Mouse (Mus musculus): ENCODE data around the gene Rbm4. TPM values are rescaled to one million over a fixed set of nuclear protein-coding genes. Genes with fewer than 3 reads are reported as not detected.

Gene Rbm4
- total and polyA plus RNA-seq, 3 experiments: 39.2 to 46.3 (median 39.4) TPM

DNA sequence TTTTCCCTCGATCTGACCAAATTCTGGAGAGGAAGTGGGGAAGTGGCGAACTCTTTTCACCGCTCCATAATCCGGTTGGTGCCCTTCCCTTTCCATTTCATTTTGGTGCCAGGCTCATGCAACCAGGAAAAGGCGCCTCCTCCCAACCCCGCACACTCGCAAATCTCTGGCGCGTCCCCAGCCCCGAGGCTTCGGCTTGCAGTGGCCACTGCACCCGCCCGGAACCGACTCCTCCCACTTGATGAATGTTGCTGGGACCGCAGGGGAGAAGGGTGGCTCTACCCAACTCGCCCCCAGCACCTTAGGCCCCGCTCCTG, 17.0 kb upstream of the Rbm4 start:
- intact Hi-C loops (cut with DNase I): loop anchor here (2.0 kb wide), 2 partner anchors 28 to 54 kb away; partner anchors contain the start of genes Ccdc87, Ccs and Rbm4b
- Histone ChIP-seq H3K36me3 (ENCODE audit: control insufficient read depth, insufficient read depth, low read length) (peaks cover 19% of the 10 kb centered on the region), H3K27ac (peak overlapping the region; percentile 80), H3K4me3 (peak overlapping the region; percentile 86), H3K79me2 (replicated peaks; ENCODE audit: control insufficient read depth, insufficient read depth, low read length) (peaks cover 7% of the 10 kb centered on the region; the same call in 1 of the 2 replicates), H3K4me1 (ENCODE audit: control insufficient read depth, insufficient read depth, low read length) (peaks cover 4% of the 10 kb centered on the region), H3K9ac (ENCODE audit: low read depth, low read length) (peak overlapping the region; percentile 84), H3K27me3 (ENCODE audit: control insufficient read depth, insufficient read depth, low read length) (no peaks in the 10 kb centered on the region)
- no peak for DNase-seq
- TF ChIP-seq EP300 (IDR thresholded peaks at IDR 0.05; ENCODE audit: insufficient read depth, low read depth, low read length) (no peak), POLR2A (IDR thresholded peaks at IDR 0.05; ENCODE audit: insufficient read depth, low read depth, low read length) (no peak), CTCF (IDR thresholded peaks at IDR 0.05) (no peak)
- under 1% methylated on average over 17 of the region's 17 CpGs for WGBS

DNA sequence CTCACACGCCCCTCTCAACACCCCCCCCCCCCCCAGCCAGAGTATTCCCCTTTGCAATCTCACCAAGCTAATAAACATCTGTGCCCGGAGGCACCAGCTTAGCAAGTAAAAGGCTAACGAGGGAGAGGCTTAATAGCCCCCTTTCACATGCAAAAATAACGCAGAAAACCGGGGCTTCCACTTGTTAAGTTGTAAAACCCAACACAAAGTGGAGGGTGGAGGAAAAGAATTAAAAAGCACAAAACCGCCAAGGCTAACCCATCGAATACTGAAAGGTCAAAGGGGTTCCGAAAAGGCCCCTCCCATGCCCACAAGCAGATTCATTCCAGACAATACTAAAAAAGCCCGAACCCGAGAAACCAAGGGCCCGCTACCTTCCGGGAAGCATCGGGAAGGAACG, 16.6 kb upstream of the Rbm4 start:
- H3K79me2 ChIP-seq (replicated peaks; ENCODE audit: control insufficient read depth, insufficient read depth, low read length): peaks cover 7% of the 10 kb centered on the region; the same call in 1 of the 2 replicates
- WGBS: under 1% methylated on average over 14 of the region's 14 CpGs
- peak overlapping the region; percentile 84 for H3K9ac ChIP-seq (ENCODE audit: low read depth, low read length)
- peaks cover 20% of the 10 kb centered on the region for H3K36me3 ChIP-seq (ENCODE audit: control insufficient read depth, insufficient read depth, low read length)
- no peak for DNase-seq
- H3K27ac ChIP-seq: peak overlapping the region; percentile 80
- H3K27me3 ChIP-seq (ENCODE audit: control insufficient read depth, insufficient read depth, low read length): no peaks in the 10 kb centered on the region
- peaks cover 4% of the 10 kb centered on the region for H3K4me1 ChIP-seq (ENCODE audit: control insufficient read depth, insufficient read depth, low read length)
- H3K4me3 ChIP-seq: peak overlapping the region; percentile 86
- TF ChIP-seq POLR2A (IDR thresholded peaks at IDR 0.05; ENCODE audit: insufficient read depth, low read depth, low read length) (no peak), CTCF (IDR thresholded peaks at IDR 0.05) (no peak), EP300 (IDR thresholded peaks at IDR 0.05; ENCODE audit: insufficient read depth, low read depth, low read length) (no peak)
- intact Hi-C loops (cut with DNase I): loop anchor here (2.0 kb wide), 2 partner anchors 28 to 54 kb away; partner anchors contain the start of genes Ccdc87, Ccs and Rbm4b

- H3K79me2 ChIP-seq (replicated peaks; ENCODE audit: control insufficient read depth, insufficient read depth, low read length): peaks cover 25% of the 10 kb centered on the region
- 76% methylated on average over 10 of the region's 10 CpGs for WGBS
- no peak for DNase-seq
- no peak for TF ChIP-seq POLR2A (IDR thresholded peaks at IDR 0.05; ENCODE audit: insufficient read depth, low read depth, low read length)
- TF ChIP-seq EP300 (IDR thresholded peaks at IDR 0.05; ENCODE audit: insufficient read depth, low read depth, low read length): no peak
- TF ChIP-seq CTCF (IDR thresholded peaks at IDR 0.05): no peak
- no peak overlapping the region for H3K4me3 ChIP-seq
- no peaks in the 10 kb centered on the region for H3K27me3 ChIP-seq (ENCODE audit: control insufficient read depth, insufficient read depth, low read length)
- no peak overlapping the region for H3K27ac ChIP-seq
- H3K9ac ChIP-seq (ENCODE audit: low read depth, low read length): no peak overlapping the region
- H3K36me3 ChIP-seq (ENCODE audit: control insufficient read depth, insufficient read depth, low read length): peaks cover 16% of the 10 kb centered on the region
- H3K4me1 ChIP-seq (ENCODE audit: control insufficient read depth, insufficient read depth, low read length): peaks cover 6% of the 10 kb centered on the region
- intact Hi-C loops (cut with DNase I): loop anchor here (2.0 kb wide), 1 partner anchor 14 kb away; no protein-coding TSS in a partner anchor
Observed at GRCm38 (mm10) chr19:4803283-4803682, 9.6 kb upstream of the Rbm4 start.

DNA sequence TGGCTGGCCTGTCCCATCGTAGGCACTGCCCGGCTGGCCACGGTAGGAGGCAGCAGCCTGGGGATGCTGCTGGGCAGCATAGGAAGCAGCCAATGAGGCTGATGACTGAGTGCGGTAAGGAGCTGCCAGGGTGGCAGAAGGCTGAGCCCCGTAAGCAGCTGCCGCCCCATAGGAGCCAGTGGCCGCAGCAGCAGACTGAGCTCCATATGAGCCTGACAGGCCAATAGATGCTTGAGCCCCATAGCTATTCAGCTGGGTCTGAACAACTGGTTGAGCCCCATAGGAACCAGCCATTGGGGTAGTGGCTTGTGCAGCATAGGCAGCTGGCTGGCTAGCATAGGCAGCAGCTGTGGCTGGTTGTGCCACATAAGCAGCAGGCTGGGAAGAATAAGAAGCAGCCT, 9.0 kb upstream of the Rbm4 start:
- TF ChIP-seq POLR2A (IDR thresholded peaks at IDR 0.05; ENCODE audit: insufficient read depth, low read depth, low read length) (no peak), CTCF (IDR thresholded peaks at IDR 0.05) (no peak), EP300 (IDR thresholded peaks at IDR 0.05; ENCODE audit: insufficient read depth, low read depth, low read length) (no peak)
- intact Hi-C loops (cut with DNase I): loop anchor here (2.0 kb wide), 1 partner anchor 14 kb away; no protein-coding TSS in a partner anchor
- no peaks in the 10 kb centered on the region for H3K27me3 ChIP-seq (ENCODE audit: control insufficient read depth, insufficient read depth, low read length)
- H3K36me3 ChIP-seq (ENCODE audit: control insufficient read depth, insufficient read depth, low read length): peaks cover 15% of the 10 kb centered on the region
- no peak overlapping the region for H3K27ac ChIP-seq
- no peak for DNase-seq
- no peak overlapping the region for H3K9ac ChIP-seq (ENCODE audit: low read depth, low read length)
- H3K4me1 ChIP-seq (ENCODE audit: control insufficient read depth, insufficient read depth, low read length): peaks cover 4% of the 10 kb centered on the region; the same call in 1 of the 2 replicates
- 97% methylated on average over 7 of the region's 7 CpGs for WGBS
- H3K4me3 ChIP-seq: no peak overlapping the region
- peaks cover 25% of the 10 kb centered on the region for H3K79me2 ChIP-seq (replicated peaks; ENCODE audit: control insufficient read depth, insufficient read depth, low read length)

- no peak for DNase-seq
- Histone ChIP-seq H3K27ac (no peak overlapping the region), H3K9ac (ENCODE audit: low read depth, low read length) (no peak overlapping the region), H3K4me3 (no peak overlapping the region), H3K4me1 (ENCODE audit: control insufficient read depth, insufficient read depth, low read length) (peaks cover 3% of the 10 kb centered on the region), H3K27me3 (ENCODE audit: control insufficient read depth, insufficient read depth, low read length) (no peaks in the 10 kb centered on the region), H3K79me2 (replicated peaks; ENCODE audit: control insufficient read depth, insufficient read depth, low read length) (peaks cover 24% of the 10 kb centered on the region), H3K36me3 (ENCODE audit: control insufficient read depth, insufficient read depth, low read length) (peaks cover 1% of the 10 kb centered on the region)
- 92% methylated on average over 5 of the region's 5 CpGs for WGBS
- intact Hi-C loops (cut with DNase I): no loop called here
- TF ChIP-seq EP300 (IDR thresholded peaks at IDR 0.05; ENCODE audit: insufficient read depth, low read depth, low read length): no peak
- no peak for TF ChIP-seq POLR2A (IDR thresholded peaks at IDR 0.05; ENCODE audit: insufficient read depth, low read depth, low read length)
- TF ChIP-seq CTCF (IDR thresholded peaks at IDR 0.05): no peak
Observed at GRCm38 (mm10) chr19:4799083-4799482, 5.4 kb upstream of the Rbm4 start.

DNA sequence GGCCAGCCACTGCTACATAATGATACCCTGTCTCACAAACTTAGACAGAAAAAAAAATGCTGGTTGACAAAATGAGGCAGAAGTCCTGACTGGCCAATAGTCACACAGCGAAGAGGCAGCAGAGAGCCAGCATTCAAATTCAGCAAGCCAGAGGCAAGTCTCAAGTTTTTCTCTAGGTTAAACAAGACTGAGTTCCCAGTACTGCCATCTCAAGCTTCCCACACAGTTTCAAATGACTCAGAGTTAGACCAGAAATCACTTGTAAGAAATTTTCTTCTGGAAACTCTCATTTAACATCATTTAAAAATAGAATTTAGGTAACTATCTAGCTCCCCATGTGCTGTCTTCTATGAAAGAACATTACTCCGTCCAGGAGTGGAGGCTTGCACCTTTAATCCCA, 4.1 kb upstream of the Rbm4 start:
- 97% methylated on average over 2 of the region's 2 CpGs for whole genome bisulfite sequencing
- H3K4me3 ChIP-seq: no peak overlapping the region
- peaks cover 15% of the 10 kb centered on the region for H3K79me2 ChIP-seq (replicated peaks; ENCODE audit: control insufficient read depth, insufficient read depth, low read length)
- no peak overlapping the region for H3K27ac ChIP-seq
- intact Hi-C loops (cut with DNase I): no loop called here
- no peaks in the 10 kb centered on the region; the same call in 1 of the 2 replicates for H3K4me1 ChIP-seq (ENCODE audit: control insufficient read depth, insufficient read depth, low read length)
- DNase-seq: no peak
- no peaks in the 10 kb centered on the region; the same call in 1 of the 2 replicates for H3K36me3 ChIP-seq (ENCODE audit: control insufficient read depth, insufficient read depth, low read length)
- no peaks in the 10 kb centered on the region for H3K27me3 ChIP-seq (ENCODE audit: control insufficient read depth, insufficient read depth, low read length)
- no peak overlapping the region for H3K9ac ChIP-seq (ENCODE audit: low read depth, low read length)
- TF ChIP-seq CTCF (IDR thresholded peaks at IDR 0.05): no peak
- TF ChIP-seq POLR2A (IDR thresholded peaks at IDR 0.05; ENCODE audit: insufficient read depth, low read depth, low read length): no peak
- no peak for TF ChIP-seq EP300 (IDR thresholded peaks at IDR 0.05; ENCODE audit: insufficient read depth, low read depth, low read length)
